Mouse (Mus musculus): ENCODE data around the gene 4933428G20Rik. TPM values are rescaled to one million over a fixed set of nuclear protein-coding genes. Genes with fewer than 3 reads are reported as not detected.

4933428G20Rik gene
- polyA plus RNA-seq, 1 experiment from 2014 or later = 0.17 TPM

GRCm38 (mm10) chr11:97502846-97503245 lies 2.7 kb upstream of the 4933428G20Rik start:
- no peak for ATAC-seq (replicated peaks; ENCODE audit: low FRiP score)

GRCm38 (mm10) chr11:97502383-97502782 lies 2.2 kb upstream of the 4933428G20Rik start:
- 49% methylated on average over 9 of the region's 9 CpGs for WGBS
- H3K9ac ChIP-seq (ENCODE audit: low read length) = no peak overlapping the region
- ATAC-seq (replicated peaks; ENCODE audit: low FRiP score) (no peak), DNase-seq (ENCODE audit: low spot score) (no peak)
- no peak overlapping the region for H3K27ac ChIP-seq (ENCODE audit: low read depth, low read length)
- peaks cover 11% of the 10 kb centered on the region for H3K4me1 ChIP-seq (replicated peaks; ENCODE audit: control insufficient read depth, insufficient read depth, low read length)
- H3K9me3 ChIP-seq (ENCODE audit: control insufficient read depth, low read length) = no peaks in the 10 kb centered on the region
- H3K4me2 ChIP-seq (ENCODE audit: low read depth, low read length, severe bottlenecking) = no peak overlapping the region
- H3K4me3 ChIP-seq (ENCODE audit: low read depth, low read length) = no peak overlapping the region
- no peaks in the 10 kb centered on the region for H3K36me3 ChIP-seq (ENCODE audit: control insufficient read depth, insufficient read depth, low read length)
- H3K27me3 ChIP-seq (ENCODE audit: control insufficient read depth, insufficient read depth, low read length) = peaks cover 40% of the 10 kb centered on the region

More at GRCm38 (mm10) chr11:97502846-97503245, 2.7 kb upstream of the 4933428G20Rik start:
- no peak overlapping the region for H3K9ac ChIP-seq (ENCODE audit: low read length)
- no peak for DNase-seq (ENCODE audit: low spot score)
- no peaks in the 10 kb centered on the region for H3K9me3 ChIP-seq (ENCODE audit: control insufficient read depth, low read length)
- H3K27ac ChIP-seq (ENCODE audit: low read depth, low read length) = no peak overlapping the region
- no peak overlapping the region for H3K4me3 ChIP-seq (ENCODE audit: low read depth, low read length)
- H3K4me2 ChIP-seq (ENCODE audit: low read depth, low read length, severe bottlenecking) = no peak overlapping the region
- H3K27me3 ChIP-seq (ENCODE audit: control insufficient read depth, insufficient read depth, low read length) = peaks cover 40% of the 10 kb centered on the region
- H3K36me3 ChIP-seq (ENCODE audit: control insufficient read depth, insufficient read depth, low read length) = no peaks in the 10 kb centered on the region
- H3K4me1 ChIP-seq (replicated peaks; ENCODE audit: control insufficient read depth, insufficient read depth, low read length) = peaks cover 11% of the 10 kb centered on the region
- 89% methylated on average over 4 of the region's 4 CpGs for WGBS

- Histone ChIP-seq H3K9ac (ENCODE audit: low read length) (peak overlapping the region; percentile 39), H3K4me3 (ENCODE audit: low read depth, low read length) (peak overlapping the region; percentile 37), H3K4me1 (replicated peaks; ENCODE audit: control insufficient read depth, insufficient read depth, low read length) (peaks cover 11% of the 10 kb centered on the region), H3K27ac (ENCODE audit: low read depth, low read length) (no peak overlapping the region), H3K27me3 (ENCODE audit: control insufficient read depth, insufficient read depth, low read length) (peaks cover 40% of the 10 kb centered on the region), H3K9me3 (ENCODE audit: control insufficient read depth, low read length) (no peaks in the 10 kb centered on the region), H3K4me2 (ENCODE audit: low read depth, low read length, severe bottlenecking) (peak overlapping the region; percentile 63), H3K36me3 (ENCODE audit: control insufficient read depth, insufficient read depth, low read length) (no peaks in the 10 kb centered on the region)
- DNase-seq (ENCODE audit: low spot score) = no peak
- 0 out of 2 replicates have a peak, but pooled peaks have one; percentile 12 for ATAC-seq (replicated peaks; ENCODE audit: low FRiP score)
- 8% methylated on average over 51 of the region's 51 CpGs for WGBS
These were observed 744 bp upstream of the 4933428G20Rik start for GRCm38 (mm10) chr11:97500720-97501448.

GRCm38 (mm10) chr11:97497543-97497942 lies 2.6 kb downstream of the 4933428G20Rik start:
- WGBS = 94% methylated on average over 4 of the region's 4 CpGs
- peaks cover 38% of the 10 kb centered on the region for H3K27me3 ChIP-seq (ENCODE audit: control insufficient read depth, insufficient read depth, low read length)
- ATAC-seq (replicated peaks; ENCODE audit: low FRiP score) = no peak
- H3K9me3 ChIP-seq (ENCODE audit: control insufficient read depth, low read length) = no peaks in the 10 kb centered on the region
- H3K4me3 ChIP-seq (ENCODE audit: low read depth, low read length) = no peak overlapping the region
- DNase-seq (ENCODE audit: low spot score) = no peak
- no peak overlapping the region for H3K27ac ChIP-seq (ENCODE audit: low read depth, low read length)
- peaks cover 11% of the 10 kb centered on the region for H3K4me1 ChIP-seq (replicated peaks; ENCODE audit: control insufficient read depth, insufficient read depth, low read length)
- no peak overlapping the region for H3K9ac ChIP-seq (ENCODE audit: low read length)
- H3K36me3 ChIP-seq (ENCODE audit: control insufficient read depth, insufficient read depth, low read length) = no peaks in the 10 kb centered on the region
- no peak overlapping the region for H3K4me2 ChIP-seq (ENCODE audit: low read depth, low read length, severe bottlenecking)

- 87% methylated on average over 3 of the region's 3 CpGs for WGBS
- H3K36me3 ChIP-seq (ENCODE audit: control insufficient read depth, insufficient read depth, low read length) = no peaks in the 10 kb centered on the region
- H3K9me3 ChIP-seq (ENCODE audit: control insufficient read depth, low read length) = no peaks in the 10 kb centered on the region
- DNase-seq (ENCODE audit: low spot score) (no peak), ATAC-seq (replicated peaks; ENCODE audit: low FRiP score) (no peak)
- no peak overlapping the region for H3K4me3 ChIP-seq (ENCODE audit: low read depth, low read length)
- no peak overlapping the region for H3K9ac ChIP-seq (ENCODE audit: low read length)
- H3K4me1 ChIP-seq (replicated peaks; ENCODE audit: control insufficient read depth, insufficient read depth, low read length) = no peaks in the 10 kb centered on the region
- H3K4me2 ChIP-seq (ENCODE audit: low read depth, low read length, severe bottlenecking) = no peak overlapping the region
- no peak overlapping the region for H3K27ac ChIP-seq (ENCODE audit: low read depth, low read length)
- H3K27me3 ChIP-seq (ENCODE audit: control insufficient read depth, insufficient read depth, low read length) = no peaks in the 10 kb centered on the region
These were observed 7.3 kb downstream of the 4933428G20Rik start for GRCm38 (mm10) chr11:97492836-97493235.

DNA sequence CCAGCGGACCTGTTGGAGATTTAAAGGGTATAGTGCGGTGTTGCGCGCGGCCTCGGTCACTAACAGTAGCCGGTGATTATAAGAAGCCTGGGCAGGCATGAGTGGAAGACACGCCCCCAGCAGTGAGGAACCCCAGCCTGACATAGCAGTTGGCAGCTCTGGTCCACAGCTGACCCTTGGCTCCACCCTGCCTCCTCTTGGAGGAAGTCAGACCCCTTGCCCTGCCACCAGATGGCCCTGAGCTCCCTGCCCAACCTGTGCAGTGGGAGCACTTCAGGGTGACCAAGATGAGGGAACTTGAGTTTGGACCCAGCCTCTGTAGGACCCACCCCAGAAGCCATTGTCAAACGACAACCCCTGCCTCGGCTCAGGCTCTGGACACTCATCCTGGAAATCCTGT lies 8.5 kb downstream of the 4933428G20Rik start:
- no peaks in the 10 kb centered on the region for H3K27me3 ChIP-seq (ENCODE audit: control insufficient read depth, insufficient read depth, low read length)
- H3K4me1 ChIP-seq (replicated peaks; ENCODE audit: control insufficient read depth, insufficient read depth, low read length) = no peaks in the 10 kb centered on the region
- no peaks in the 10 kb centered on the region for H3K9me3 ChIP-seq (ENCODE audit: control insufficient read depth, low read length)
- H3K9ac ChIP-seq (ENCODE audit: low read length) = no peak overlapping the region
- no peak for DNase-seq (ENCODE audit: low spot score)
- H3K27ac ChIP-seq (ENCODE audit: low read depth, low read length) = no peak overlapping the region
- ATAC-seq (replicated peaks; ENCODE audit: low FRiP score) = no peak
- 74% methylated on average over 10 of the region's 10 CpGs for WGBS
- no peak overlapping the region for H3K4me2 ChIP-seq (ENCODE audit: low read depth, low read length, severe bottlenecking)
- H3K36me3 ChIP-seq (ENCODE audit: control insufficient read depth, insufficient read depth, low read length) = no peaks in the 10 kb centered on the region
- no peak overlapping the region for H3K4me3 ChIP-seq (ENCODE audit: low read depth, low read length)

GRCm38 (mm10) chr11:97489589-97490324 lies 10.4 kb downstream of the 4933428G20Rik start:
- Histone ChIP-seq H3K9me3 (ENCODE audit: control insufficient read depth, low read length) (no peaks in the 10 kb centered on the region), H3K27me3 (ENCODE audit: control insufficient read depth, insufficient read depth, low read length) (no peaks in the 10 kb centered on the region), H3K9ac (ENCODE audit: low read length) (no peak overlapping the region), H3K27ac (ENCODE audit: low read depth, low read length) (no peak overlapping the region), H3K4me2 (ENCODE audit: low read depth, low read length, severe bottlenecking) (no peak overlapping the region), H3K4me3 (ENCODE audit: low read depth, low read length) (no peak overlapping the region), H3K36me3 (ENCODE audit: control insufficient read depth, insufficient read depth, low read length) (no peaks in the 10 kb centered on the region), H3K4me1 (replicated peaks; ENCODE audit: control insufficient read depth, insufficient read depth, low read length) (no peaks in the 10 kb centered on the region)
- ATAC-seq (replicated peaks; ENCODE audit: low FRiP score) (peak; percentile 65; the same call in 1 of the 2 replicates), DNase-seq (ENCODE audit: low spot score) (peak; percentile 92)
- WGBS = 18% methylated on average over 16 of the region's 16 CpGs

GRCm38 (mm10) chr11:97487656-97488055 lies 12.5 kb downstream of the 4933428G20Rik start:
- H3K4me1 ChIP-seq (replicated peaks; ENCODE audit: control insufficient read depth, insufficient read depth, low read length) = no peaks in the 10 kb centered on the region
- H3K27me3 ChIP-seq (ENCODE audit: control insufficient read depth, insufficient read depth, low read length) = no peaks in the 10 kb centered on the region
- H3K36me3 ChIP-seq (ENCODE audit: control insufficient read depth, insufficient read depth, low read length) = no peaks in the 10 kb centered on the region
- no peak for DNase-seq (ENCODE audit: low spot score)
- H3K9me3 ChIP-seq (ENCODE audit: control insufficient read depth, low read length) = no peaks in the 10 kb centered on the region
- no peak overlapping the region for H3K9ac ChIP-seq (ENCODE audit: low read length)
- H3K4me2 ChIP-seq (ENCODE audit: low read depth, low read length, severe bottlenecking) = no peak overlapping the region
- no peak for ATAC-seq (replicated peaks; ENCODE audit: low FRiP score)
- H3K27ac ChIP-seq (ENCODE audit: low read depth, low read length) = no peak overlapping the region
- no peak overlapping the region for H3K4me3 ChIP-seq (ENCODE audit: low read depth, low read length)
- WGBS = 75% methylated on average over 3 of the region's 3 CpGs

All from forebrain, embryonic 11.5 days (tissue).